Mouse (Mus musculus): ENCODE results near the gene Get4. TPM values are rescaled to one million over a fixed set of nuclear protein-coding genes. Genes with fewer than 3 reads are reported as not detected.
A peak's percentile ranks its signal among the peaks of the same experiment; 100 is the strongest.

The Get4 gene
- polyA plus RNA-seq, 1 experiment from 2014 or later = 151 TPM

GRCm38 (mm10) chr5:139282191-139282590 is 30.1 kb downstream of the Get4 start:
- Histone ChIP-seq H3K4me3 (no peak overlapping the region), H3K27ac (ENCODE audit: poor library complexity, severe bottlenecking) (no peak overlapping the region), H3K4me1 (replicated peaks) (peaks cover 28% of the 10 kb centered on the region), H3K4me2 (peak overlapping the region; percentile 5; the same call in 1 of the 2 replicates), H3K9me3 (replicated peaks) (peaks cover 2% of the 10 kb centered on the region), H3K9ac (no peak overlapping the region), H3K27me3 (replicated peaks) (peaks cover 15% of the 10 kb centered on the region), H3K36me3 (no peaks in the 10 kb centered on the region)
- 5% methylated on average over 15 of the region's 15 CpGs for WGBS
- 0 out of 2 replicates have a peak, but pooled peaks have one; percentile 19 for ATAC-seq (ENCODE audit: insufficient number of reproducible peaks, low FRiP score)

- ATAC-seq (ENCODE audit: insufficient number of reproducible peaks, low FRiP score) = no peak
- Histone ChIP-seq H3K4me2 (no peak overlapping the region), H3K4me1 (replicated peaks) (peaks cover 28% of the 10 kb centered on the region), H3K36me3 (no peaks in the 10 kb centered on the region), H3K27ac (ENCODE audit: poor library complexity, severe bottlenecking) (no peak overlapping the region), H3K27me3 (replicated peaks) (peaks cover 15% of the 10 kb centered on the region), H3K4me3 (no peak overlapping the region), H3K9me3 (replicated peaks) (peaks cover 2% of the 10 kb centered on the region), H3K9ac (no peak overlapping the region)
- 89% methylated on average over 14 of the region's 14 CpGs for WGBS
Observed at GRCm38 (mm10) chr5:139283460-139284180, 31.5 kb downstream of the Get4 start.

- no peak overlapping the region for H3K9ac ChIP-seq
- H3K27me3 ChIP-seq (replicated peaks) = peaks cover 9% of the 10 kb centered on the region; the same call in 1 of the 2 replicates
- no peak for ATAC-seq (ENCODE audit: insufficient number of reproducible peaks, low FRiP score)
- no peak overlapping the region for H3K4me2 ChIP-seq
- H3K4me1 ChIP-seq (replicated peaks) = peaks cover 28% of the 10 kb centered on the region
- peaks cover 2% of the 10 kb centered on the region for H3K9me3 ChIP-seq (replicated peaks)
- H3K4me3 ChIP-seq = no peak overlapping the region
- 50% methylated on average over 8 of the region's 8 CpGs for WGBS
- no peak overlapping the region for H3K27ac ChIP-seq (ENCODE audit: poor library complexity, severe bottlenecking)
- no peaks in the 10 kb centered on the region for H3K36me3 ChIP-seq
Observed at GRCm38 (mm10) chr5:139285383-139286067, 33.4 kb downstream of the Get4 start.

- no peak overlapping the region for H3K27ac ChIP-seq (ENCODE audit: poor library complexity, severe bottlenecking)
- no peaks in the 10 kb centered on the region for H3K36me3 ChIP-seq
- WGBS = 48% methylated on average over 14 of the region's 14 CpGs
- peaks cover 25% of the 10 kb centered on the region for H3K4me1 ChIP-seq (replicated peaks)
- 0 out of 2 replicates have a peak, but pooled peaks cover 9% of the 10 kb centered on the region for H3K27me3 ChIP-seq (replicated peaks)
- no peak overlapping the region for H3K9ac ChIP-seq
- H3K4me3 ChIP-seq = no peak overlapping the region
- H3K4me2 ChIP-seq = no peak overlapping the region
- peaks cover 2% of the 10 kb centered on the region for H3K9me3 ChIP-seq (replicated peaks)
- no peak for ATAC-seq (ENCODE audit: insufficient number of reproducible peaks, low FRiP score)
Observed at GRCm38 (mm10) chr5:139286142-139286941, 34.2 kb downstream of the Get4 start.

- H3K9ac ChIP-seq = no peak overlapping the region
- H3K4me2 ChIP-seq = no peak overlapping the region
- H3K27ac ChIP-seq (ENCODE audit: poor library complexity, severe bottlenecking) = no peak overlapping the region
- H3K27me3 ChIP-seq (replicated peaks) = 0 out of 2 replicates have a peak, but pooled peaks cover 9% of the 10 kb centered on the region
- H3K4me1 ChIP-seq (replicated peaks) = peaks cover 18% of the 10 kb centered on the region
- WGBS = 82% methylated on average over 5 of the region's 5 CpGs
- no peak for ATAC-seq (ENCODE audit: insufficient number of reproducible peaks, low FRiP score)
- H3K4me3 ChIP-seq = no peak overlapping the region
- H3K9me3 ChIP-seq (replicated peaks) = peaks cover 2% of the 10 kb centered on the region
- no peaks in the 10 kb centered on the region for H3K36me3 ChIP-seq
Observed at GRCm38 (mm10) chr5:139287099-139287498, 35.0 kb downstream of the Get4 start.

GRCm38 (mm10) chr5:139287787-139288186 is 35.7 kb downstream of the Get4 start:
- ATAC-seq (ENCODE audit: insufficient number of reproducible peaks, low FRiP score) = no peak
- Histone ChIP-seq H3K36me3 (no peaks in the 10 kb centered on the region), H3K4me2 (no peak overlapping the region), H3K4me1 (replicated peaks) (peaks cover 18% of the 10 kb centered on the region), H3K4me3 (no peak overlapping the region), H3K27ac (ENCODE audit: poor library complexity, severe bottlenecking) (no peak overlapping the region), H3K9ac (no peak overlapping the region), H3K9me3 (replicated peaks) (peaks cover 2% of the 10 kb centered on the region), H3K27me3 (replicated peaks) (0 out of 2 replicates have a peak, but pooled peaks cover 9% of the 10 kb centered on the region)
- WGBS = 81% methylated on average over 4 of the region's 4 CpGs

GRCm38 (mm10) chr5:139288591-139288990 is 36.5 kb downstream of the Get4 start:
- Histone ChIP-seq H3K4me1 (replicated peaks) (peaks cover 18% of the 10 kb centered on the region), H3K27me3 (replicated peaks) (0 out of 2 replicates have a peak, but pooled peaks cover 9% of the 10 kb centered on the region), H3K4me3 (no peak overlapping the region), H3K4me2 (no peak overlapping the region), H3K36me3 (no peaks in the 10 kb centered on the region), H3K27ac (ENCODE audit: poor library complexity, severe bottlenecking) (no peak overlapping the region), H3K9me3 (replicated peaks) (peaks cover 2% of the 10 kb centered on the region), H3K9ac (no peak overlapping the region)
- 79% methylated on average over 4 of the region's 4 CpGs for WGBS
- ATAC-seq (ENCODE audit: insufficient number of reproducible peaks, low FRiP score) = no peak

GRCm38 (mm10) chr5:139290467-139291259 is 38.5 kb downstream of the Get4 start:
- peaks cover 12% of the 10 kb centered on the region for H3K4me1 ChIP-seq (replicated peaks)
- WGBS = 74% methylated on average over 12 of the region's 12 CpGs
- H3K36me3 ChIP-seq = no peaks in the 10 kb centered on the region
- no peak overlapping the region for H3K9ac ChIP-seq
- no peak for ATAC-seq (ENCODE audit: insufficient number of reproducible peaks, low FRiP score)
- no peaks in the 10 kb centered on the region for H3K9me3 ChIP-seq (replicated peaks)
- no peak overlapping the region for H3K27ac ChIP-seq (ENCODE audit: poor library complexity, severe bottlenecking)
- no peaks in the 10 kb centered on the region for H3K27me3 ChIP-seq (replicated peaks)
- no peak overlapping the region for H3K4me2 ChIP-seq
- H3K4me3 ChIP-seq = no peak overlapping the region

- WGBS = 65% methylated on average over 6 of the region's 6 CpGs
- no peak overlapping the region for H3K4me3 ChIP-seq
- H3K36me3 ChIP-seq = no peaks in the 10 kb centered on the region
- H3K27ac ChIP-seq (ENCODE audit: poor library complexity, severe bottlenecking) = no peak overlapping the region
- no peaks in the 10 kb centered on the region for H3K27me3 ChIP-seq (replicated peaks)
- peaks cover 2% of the 10 kb centered on the region; the same call in 1 of the 2 replicates for H3K4me1 ChIP-seq (replicated peaks)
- H3K4me2 ChIP-seq = no peak overlapping the region
- ATAC-seq (ENCODE audit: insufficient number of reproducible peaks, low FRiP score) = no peak
- no peaks in the 10 kb centered on the region for H3K9me3 ChIP-seq (replicated peaks)
- no peak overlapping the region for H3K9ac ChIP-seq
Observed at GRCm38 (mm10) chr5:139291811-139292560, 39.9 kb downstream of the Get4 start.

- Histone ChIP-seq H3K4me3 (no peak overlapping the region), H3K4me1 (replicated peaks) (no peaks in the 10 kb centered on the region), H3K4me2 (no peak overlapping the region), H3K36me3 (no peaks in the 10 kb centered on the region), H3K9ac (no peak overlapping the region), H3K27me3 (replicated peaks) (peaks cover 10% of the 10 kb centered on the region; the same call in 1 of the 2 replicates), H3K9me3 (replicated peaks) (no peaks in the 10 kb centered on the region), H3K27ac (ENCODE audit: poor library complexity, severe bottlenecking) (no peak overlapping the region)
- WGBS = 67% methylated on average over 2 of the region's 2 CpGs
- no peak for ATAC-seq (ENCODE audit: insufficient number of reproducible peaks, low FRiP score)
Observed at GRCm38 (mm10) chr5:139294089-139294488, 42.0 kb downstream of the Get4 start.

Data from heart, embryonic 12.5 days (tissue).